Mouse (Mus musculus): ENCODE measurements at regions not wholly inside any gene's neighbourhood (a gene's known extent, or its start where the extent isn't known, plus 50 kb on each side); places are given as distances from the start of the nearest gene placed in this dataset.

DNA sequence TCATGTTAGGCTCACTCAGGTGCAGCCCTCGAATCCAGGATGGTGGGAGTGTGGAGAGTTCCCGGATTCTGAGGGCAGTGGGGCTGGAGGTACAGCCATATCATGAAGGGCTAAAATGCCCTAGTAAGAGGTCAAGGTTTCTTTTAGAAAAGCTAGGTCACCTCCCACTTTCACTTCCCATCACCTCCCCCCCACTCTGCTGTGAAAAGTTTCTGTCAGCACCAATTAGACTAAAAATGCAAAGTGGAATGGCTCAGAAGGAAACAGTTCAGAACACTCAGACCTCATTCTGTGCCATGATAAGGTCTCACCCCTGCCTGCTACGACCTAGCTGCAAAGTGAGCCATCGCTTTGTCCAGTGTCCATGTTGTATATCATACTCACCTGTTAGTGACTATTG, 448.7 kb upstream of the Hs6st1 start:
- TF ChIP-seq CTCF (IDR thresholded peaks at IDR 0.05; ENCODE audit: borderline replicate concordance, insufficient read depth, low read depth, low read length): no peak
- no peak for TF ChIP-seq POLR2A (IDR thresholded peaks at IDR 0.05; ENCODE audit: borderline replicate concordance, insufficient read depth, low read length)
